Mouse (Mus musculus) embryonic facial prominence, embryonic 15.5 days (tissue): ENCODE results near the gene Dbi. TPM values are rescaled to one million over a fixed set of nuclear protein-coding genes. Genes with fewer than 3 reads are reported as not detected.

ENCODE experiments used
- ATAC-seq: fragments of 200-750 bp; cut with Nextera tagmentation; 2 replicates; pipeline ENCODE4 v1.8.0; 2017; ENCODE audit warnings: low read depth, moderate TSS enrichment; ENCODE audit not compliant: insufficient number of reproducible peaks, low FRiP score, low TSS enrichment
- H3K27ac ChIP-seq: fragments of 300-500 bp; sonication (generic); replicated peaks from 2 replicates; pipeline ENCODE4 v1.5.1; 2015; ENCODE audit warnings: mild to moderate bottlenecking, inconsistent platforms
- H3K27me3 ChIP-seq: fragments of 300-500 bp; sonication (generic); 2 replicates; pipeline ENCODE4 v1.6.1; 2015; ENCODE audit warnings: inconsistent platforms
- H3K36me3 ChIP-seq: fragments of 300-500 bp; sonication (generic); 2 replicates; pipeline ENCODE4 v1.6.1; 2015; ENCODE audit warnings: mild to moderate bottlenecking, inconsistent platforms
- H3K4me1 ChIP-seq: fragments of 300-500 bp; sonication (generic); 2 replicates; pipeline ENCODE4 v1.6.1; 2015; ENCODE audit warnings: inconsistent platforms
- H3K4me2 ChIP-seq: fragments of 300-500 bp; sonication (generic); replicated peaks from 2 replicates; pipeline ENCODE4 v1.6.1; 2015; ENCODE audit warnings: mild to moderate bottlenecking, inconsistent platforms
- H3K4me3 ChIP-seq: fragments of 300-500 bp; sonication (generic); replicated peaks from 2 replicates; pipeline ENCODE4 v1.5.1; 2015; ENCODE audit warnings: mild to moderate bottlenecking, inconsistent platforms
- H3K9ac ChIP-seq: fragments of 300-500 bp; sonication (generic); 2 replicates; pipeline ENCODE4 v1.6.1; 2015; ENCODE audit warnings: inconsistent platforms
- H3K9me3 ChIP-seq: fragments of 300-500 bp; sonication (generic); replicated peaks from 2 replicates; pipeline ENCODE4 v1.6.1; 2016; ENCODE audit warnings: inconsistent platforms
- WGBS: fragments of 180-500 bp; shearing (Covaris S2); methylation state at CpG from one replicate; pipeline ENCODE4 v1.1.7; 2015; 5-methylcytosine and 5-hydroxymethylcytosine counted together
- polyA plus RNA-seq: library from polyadenylated mRNA; unstranded; fragments of >200 nt; fragmentation: Nextera tagmentation; extraction: Ambion mirVana; gene quantifications from 2 replicates; pipeline ENCODE4 v1.2.1, GENCODE M21; 2015

The Dbi gene
- polyA plus RNA-seq, 1 experiment from 2014 or later, result 797 TPM

DNA sequence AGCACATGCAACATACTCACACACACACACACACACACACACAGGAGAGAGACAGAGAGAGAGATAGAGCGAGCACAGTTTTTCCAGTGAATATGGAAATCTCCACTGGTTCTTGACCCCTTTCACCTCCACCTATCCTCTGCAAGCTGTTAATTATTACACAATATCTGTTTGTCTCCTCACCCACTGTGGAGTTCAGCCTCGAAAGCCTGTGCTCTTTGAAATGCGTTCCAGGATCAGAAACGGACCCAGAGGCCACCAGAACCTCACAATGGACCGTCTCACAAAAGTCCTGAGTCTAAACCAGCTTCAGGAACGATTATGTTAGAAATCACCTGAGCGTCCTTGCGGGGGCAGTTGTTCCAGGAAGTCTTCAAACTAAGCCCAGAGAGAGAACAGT lies 54.7 kb downstream of the Dbi start:
- Histone ChIP-seq H3K4me2 (no peak overlapping the region), H3K27ac (no peak overlapping the region), H3K36me3 (no peaks in the 10 kb centered on the region), H3K4me1 (no peaks in the 10 kb centered on the region), H3K4me3 (no peak overlapping the region), H3K9ac (no peak overlapping the region), H3K9me3 (no peaks in the 10 kb centered on the region), H3K27me3 (no peaks in the 10 kb centered on the region)
- WGBS, result 83% methylated on average over 8 of the region's 8 CpGs
- no peak for ATAC-seq

DNA sequence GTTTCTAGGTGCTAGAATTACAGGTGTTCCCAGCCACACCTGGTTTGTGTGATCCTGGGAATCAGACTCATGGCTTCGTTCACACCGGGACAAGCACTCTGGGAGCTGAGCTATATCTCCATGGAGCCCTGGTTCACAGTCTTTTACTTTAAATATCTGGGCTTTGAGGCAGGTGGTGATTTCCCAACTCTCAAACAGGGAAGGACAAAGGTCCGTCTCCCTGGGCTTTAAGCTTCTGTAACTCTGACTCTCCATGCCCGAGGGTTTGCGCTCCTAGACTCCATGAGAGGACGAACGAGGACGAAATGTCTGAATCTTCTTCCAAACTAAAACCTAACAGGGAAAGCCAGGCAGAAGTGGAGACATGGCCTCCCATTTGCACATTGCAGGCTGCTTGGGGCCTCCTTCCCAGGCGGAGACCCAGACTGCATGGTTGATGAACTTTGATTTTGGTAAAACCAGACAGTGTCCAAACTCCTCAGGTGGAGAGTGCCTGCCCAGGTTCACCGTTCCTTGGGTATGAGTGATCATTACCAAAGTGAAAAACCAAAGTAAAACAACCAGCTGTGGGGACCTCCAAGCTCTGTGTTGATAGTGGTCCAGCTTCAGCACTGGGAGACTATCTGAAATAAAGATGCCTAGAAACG lies 56.7 kb downstream of the Dbi start:
- no peak overlapping the region for H3K27ac ChIP-seq
- no peaks in the 10 kb centered on the region for H3K27me3 ChIP-seq
- H3K4me2 ChIP-seq, result no peak overlapping the region
- WGBS, result 87% methylated on average over 11 of the region's 11 CpGs
- ATAC-seq, result no peak
- no peak overlapping the region for H3K9ac ChIP-seq
- H3K36me3 ChIP-seq, result no peaks in the 10 kb centered on the region
- no peaks in the 10 kb centered on the region for H3K9me3 ChIP-seq
- no peak overlapping the region for H3K4me3 ChIP-seq
- H3K4me1 ChIP-seq, result no peaks in the 10 kb centered on the region

Other genes with a start within 250 kb of the Dbi start
- gene Tmem177, start 207.9 kb downstream of the Dbi start, polyA plus RNA-seq, result 8.1 TPM in 2 replicates
- gene Cfap221, start 123.8 kb downstream of the Dbi start, polyA plus RNA-seq, result 0.55 and 1.5 TPM in 2 replicates
- 0.08 and 0.20 TPM in 2 replicates for gene Sctr, start 114.2 kb downstream of the Dbi start, polyA plus RNA-seq
- gene Tmem37, start 47.0 kb downstream of the Dbi start, polyA plus RNA-seq, result 9.9 and 11.4 TPM in 2 replicates
- 17.9 and 19.1 TPM in 2 replicates for gene 3110009E18Rik, start 109 bp upstream of the Dbi start, polyA plus RNA-seq
- 7.9 and 8.0 TPM in 2 replicates for gene Steap3, start 151.6 kb upstream of the Dbi start, polyA plus RNA-seq
- not detected in 2 replicates for gene C1ql2, start 219.5 kb upstream of the Dbi start, polyA plus RNA-seq